Mouse (Mus musculus): ENCODE measurements around the gene Hook2. TPM values are rescaled to one million over a fixed set of nuclear protein-coding genes. Genes with fewer than 3 reads are reported as not detected.

Hook2 gene
- polyA plus RNA-seq, 1 experiment from 2014 or later = 5.0 TPM

DNA sequence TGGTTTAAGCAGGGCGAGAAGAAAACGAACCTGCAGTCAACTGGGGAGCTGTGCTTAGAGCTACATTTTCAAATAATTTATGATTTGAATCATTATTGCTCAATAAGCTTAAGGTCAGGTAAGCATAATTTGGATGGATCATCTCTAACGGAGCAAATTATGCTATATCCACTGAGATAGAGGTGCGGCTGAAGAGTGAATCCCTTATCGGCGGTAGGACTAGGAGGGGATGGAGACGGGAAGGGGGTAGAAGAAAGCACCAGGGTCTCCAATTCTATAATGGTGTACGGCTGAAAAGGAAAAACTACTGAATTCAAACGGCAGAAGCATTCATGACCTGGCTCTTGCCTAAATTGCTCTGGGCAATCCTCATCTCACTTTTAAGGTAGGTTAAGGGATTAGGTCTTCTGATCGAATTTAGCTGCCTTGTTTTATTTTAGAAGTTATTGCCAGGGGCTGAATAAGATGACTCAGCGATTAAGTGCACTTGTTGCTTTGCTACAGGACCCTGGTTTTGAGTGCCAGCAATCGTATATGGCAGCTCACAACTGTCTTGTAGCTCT is 44.8 kb downstream of the Hook2 start:
- peak overlapping the region; percentile 87 to 99 for H3K27ac ChIP-seq (replicated peaks in 1 of 2; ENCODE audit: control insufficient read depth in 1 of 2, insufficient read depth in 1 of 2, low read depth in 2 of 2, low read length in 2 of 2)
- no peak for ATAC-seq (ENCODE audit: insufficient number of reproducible peaks, insufficient read depth, low FRiP score, low read depth)
- H3K4me3 ChIP-seq (ENCODE audit: control insufficient read depth in 1 of 2, insufficient read depth in 1 of 2, low read depth in 1 of 2, low read length in 2 of 2) = peak overlapping the region; percentile 79 to 84
- peaks cover 0 to 22% of the 10 kb centered on the region in 2 experiments; a peak in 3 of 4 replicates for H3K4me1 ChIP-seq (ENCODE audit: control insufficient read depth in 2 of 2, insufficient read depth in 2 of 2, low read length in 2 of 2)
- 5% methylated on average over 12 of the region's 12 CpGs for WGBS
- no peaks in the 10 kb centered on the region for H3K27me3 ChIP-seq (ENCODE audit: control insufficient read depth, insufficient read depth, low read length)
- peak overlapping the region; percentile 92 for H3K9ac ChIP-seq (ENCODE audit: low read length)
- H3K4me2 ChIP-seq (ENCODE audit: low read length) = peak overlapping the region; percentile 82
- peaks cover 43% of the 10 kb centered on the region for H3K36me3 ChIP-seq (ENCODE audit: control insufficient read depth, insufficient read depth, low read length)
- no peaks in the 10 kb centered on the region for H3K9me3 ChIP-seq (ENCODE audit: control insufficient read depth, low read length)

- no peak for ATAC-seq (ENCODE audit: insufficient number of reproducible peaks, insufficient read depth, low FRiP score, low read depth)
- peak overlapping the region; percentile 87 to 99 for H3K27ac ChIP-seq (replicated peaks in 1 of 2; ENCODE audit: control insufficient read depth in 1 of 2, insufficient read depth in 1 of 2, low read depth in 2 of 2, low read length in 2 of 2)
- no peaks in the 10 kb centered on the region for H3K9me3 ChIP-seq (ENCODE audit: control insufficient read depth, low read length)
- H3K36me3 ChIP-seq (ENCODE audit: control insufficient read depth, insufficient read depth, low read length) = peaks cover 43% of the 10 kb centered on the region
- H3K27me3 ChIP-seq (ENCODE audit: control insufficient read depth, insufficient read depth, low read length) = no peaks in the 10 kb centered on the region
- under 1% methylated on average over 15 of the region's 15 CpGs for WGBS
- peak overlapping the region; percentile 79 to 84 for H3K4me3 ChIP-seq (ENCODE audit: control insufficient read depth in 1 of 2, insufficient read depth in 1 of 2, low read depth in 1 of 2, low read length in 2 of 2)
- H3K9ac ChIP-seq (ENCODE audit: low read length) = peak overlapping the region; percentile 92
- H3K4me1 ChIP-seq (ENCODE audit: control insufficient read depth in 2 of 2, insufficient read depth in 2 of 2, low read length in 2 of 2) = peaks cover 0 to 22% of the 10 kb centered on the region in 2 experiments; a peak in 3 of 4 replicates
- peak overlapping the region; percentile 82 for H3K4me2 ChIP-seq (ENCODE audit: low read length)
Observed at GRCm38 (mm10) chr8:85035728-85036310, 45.4 kb downstream of the Hook2 start.

- Histone ChIP-seq H3K27me3 (ENCODE audit: control insufficient read depth, insufficient read depth, low read length) (no peaks in the 10 kb centered on the region), H3K4me3 (ENCODE audit: control insufficient read depth in 1 of 2, insufficient read depth in 1 of 2, low read depth in 1 of 2, low read length in 2 of 2) (peak overlapping the region; percentile 79 to 84), H3K27ac (replicated peaks in 1 of 2; ENCODE audit: control insufficient read depth in 1 of 2, insufficient read depth in 1 of 2, low read depth in 2 of 2, low read length in 2 of 2) (peak overlapping the region; percentile 87 to 99), H3K4me2 (ENCODE audit: low read length) (peak overlapping the region; percentile 82), H3K9me3 (ENCODE audit: control insufficient read depth, low read length) (no peaks in the 10 kb centered on the region), H3K9ac (ENCODE audit: low read length) (peak overlapping the region; percentile 92), H3K4me1 (ENCODE audit: control insufficient read depth in 2 of 2, insufficient read depth in 2 of 2, low read length in 2 of 2) (peaks cover 0 to 22% of the 10 kb centered on the region in 2 experiments; a peak in 3 of 4 replicates), H3K36me3 (ENCODE audit: control insufficient read depth, insufficient read depth, low read length) (peaks cover 44% of the 10 kb centered on the region)
- ATAC-seq (ENCODE audit: insufficient number of reproducible peaks, insufficient read depth, low FRiP score, low read depth) = peak; percentile 38
- under 1% methylated on average over 9 of the region's 9 CpGs for WGBS
Observed at GRCm38 (mm10) chr8:85036381-85036717, 45.9 kb downstream of the Hook2 start.

GRCm38 (mm10) chr8:85036718-85037365 is 46.4 kb downstream of the Hook2 start, which contains the start of gene Tnpo2:
TSS of gene Tnpo2 (plus strand) at chr8:85036915.
- Histone ChIP-seq H3K9ac (ENCODE audit: low read length) (peak within 1 kb of the TSS; percentile 92), H3K4me2 (ENCODE audit: low read length) (peak within 1 kb of the TSS; percentile 96), H3K9me3 (ENCODE audit: control insufficient read depth, low read length) (no peaks in the 10 kb centered on the region), H3K27me3 (ENCODE audit: control insufficient read depth, insufficient read depth, low read length) (no peaks in the 10 kb centered on the region), H3K36me3 (ENCODE audit: control insufficient read depth, insufficient read depth, low read length) (peaks cover 44% of the 10 kb centered on the region), H3K4me3 (ENCODE audit: control insufficient read depth in 1 of 2, insufficient read depth in 1 of 2, low read depth in 1 of 2, low read length in 2 of 2) (peak within 1 kb of the TSS; percentile 84 to 96), H3K27ac (replicated peaks in 1 of 2; ENCODE audit: control insufficient read depth in 1 of 2, insufficient read depth in 1 of 2, low read depth in 2 of 2, low read length in 2 of 2) (peak within 1 kb of the TSS; percentile 99), H3K4me1 (ENCODE audit: control insufficient read depth in 2 of 2, insufficient read depth in 2 of 2, low read length in 2 of 2) (peaks cover 0 to 22% of the 10 kb centered on the region in 2 experiments; a peak in 3 of 4 replicates)
- ATAC-seq (ENCODE audit: insufficient number of reproducible peaks, insufficient read depth, low FRiP score, low read depth) = peak; percentile 92
- under 1% methylated on average over 59 of the region's 59 CpGs for WGBS

DNA sequence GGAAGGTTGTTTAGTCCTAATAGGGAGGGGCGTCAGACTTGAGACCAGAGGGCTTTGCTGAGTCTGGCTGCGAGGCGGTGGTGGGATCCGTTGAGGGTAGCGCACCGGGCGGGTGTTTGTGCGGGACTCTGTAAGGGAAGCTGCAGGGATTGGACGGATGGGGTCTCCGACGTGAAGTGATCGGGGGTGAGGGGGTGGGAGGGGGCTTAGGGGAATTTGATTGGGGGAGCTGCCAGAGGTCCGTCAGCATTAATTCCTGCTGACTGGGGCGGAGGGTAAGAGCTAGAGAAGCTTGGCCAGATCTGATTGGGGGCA is 46.9 kb downstream of the Hook2 start:
- Histone ChIP-seq H3K9me3 (ENCODE audit: control insufficient read depth, low read length) (no peaks in the 10 kb centered on the region), H3K27me3 (ENCODE audit: control insufficient read depth, insufficient read depth, low read length) (no peaks in the 10 kb centered on the region), H3K36me3 (ENCODE audit: control insufficient read depth, insufficient read depth, low read length) (peaks cover 44% of the 10 kb centered on the region), H3K4me3 (ENCODE audit: control insufficient read depth in 1 of 2, insufficient read depth in 1 of 2, low read depth in 1 of 2, low read length in 2 of 2) (peak overlapping the region; percentile 84 to 96), H3K27ac (replicated peaks in 1 of 2; ENCODE audit: control insufficient read depth in 1 of 2, insufficient read depth in 1 of 2, low read depth in 2 of 2, low read length in 2 of 2) (peak overlapping the region; percentile 99), H3K4me1 (ENCODE audit: control insufficient read depth in 2 of 2, insufficient read depth in 2 of 2, low read length in 2 of 2) (peaks cover 0 to 22% of the 10 kb centered on the region in 2 experiments; a peak in 3 of 4 replicates), H3K4me2 (ENCODE audit: low read length) (peak overlapping the region; percentile 96), H3K9ac (ENCODE audit: low read length) (peak overlapping the region; percentile 92)
- peak; percentile 11 for ATAC-seq (ENCODE audit: insufficient number of reproducible peaks, insufficient read depth, low FRiP score, low read depth)
- WGBS = under 1% methylated on average over 14 of the region's 14 CpGs

GRCm38 (mm10) chr8:85037681-85038531 is 47.5 kb downstream of the Hook2 start:
- Histone ChIP-seq H3K9ac (ENCODE audit: low read length) (peak overlapping the region; percentile 92), H3K4me2 (ENCODE audit: low read length) (peak overlapping the region; percentile 96), H3K4me1 (ENCODE audit: control insufficient read depth in 2 of 2, insufficient read depth in 2 of 2, low read length in 2 of 2) (peaks cover 0 to 22% of the 10 kb centered on the region in 2 experiments; a peak in 3 of 4 replicates), H3K36me3 (ENCODE audit: control insufficient read depth, insufficient read depth, low read length) (peaks cover 43% of the 10 kb centered on the region), H3K27ac (replicated peaks in 1 of 2; ENCODE audit: control insufficient read depth in 1 of 2, insufficient read depth in 1 of 2, low read depth in 2 of 2, low read length in 2 of 2) (peak overlapping the region; percentile 99), H3K4me3 (ENCODE audit: control insufficient read depth in 1 of 2, insufficient read depth in 1 of 2, low read depth in 1 of 2, low read length in 2 of 2) (peak overlapping the region; percentile 84 to 96), H3K27me3 (ENCODE audit: control insufficient read depth, insufficient read depth, low read length) (no peaks in the 10 kb centered on the region), H3K9me3 (ENCODE audit: control insufficient read depth, low read length) (no peaks in the 10 kb centered on the region)
- under 1% methylated on average over 56 of the region's 57 CpGs for WGBS
- ATAC-seq (ENCODE audit: insufficient number of reproducible peaks, insufficient read depth, low FRiP score, low read depth) = 0 out of 2 replicates have a peak, but pooled peaks have one; percentile 19

GRCm38 (mm10) chr8:85043619-85044018 is 53.2 kb downstream of the Hook2 start:
- 93% methylated on average over 6 of the region's 6 CpGs for WGBS
- no peak overlapping the region for H3K4me2 ChIP-seq (ENCODE audit: low read length)
- no peak for ATAC-seq (ENCODE audit: insufficient number of reproducible peaks, insufficient read depth, low FRiP score, low read depth)
- H3K9me3 ChIP-seq (ENCODE audit: control insufficient read depth, low read length) = no peaks in the 10 kb centered on the region
- peaks cover 0 to 7% of the 10 kb centered on the region in 2 experiments; a peak in 2 of 4 replicates for H3K4me1 ChIP-seq (ENCODE audit: control insufficient read depth in 2 of 2, insufficient read depth in 2 of 2, low read length in 2 of 2)
- H3K36me3 ChIP-seq (ENCODE audit: control insufficient read depth, insufficient read depth, low read length) = peaks cover 88% of the 10 kb centered on the region
- H3K9ac ChIP-seq (ENCODE audit: low read length) = no peak overlapping the region
- no peaks in the 10 kb centered on the region for H3K27me3 ChIP-seq (ENCODE audit: control insufficient read depth, insufficient read depth, low read length)
- H3K4me3 ChIP-seq (ENCODE audit: control insufficient read depth in 1 of 2, insufficient read depth in 1 of 2, low read depth in 1 of 2, low read length in 2 of 2) = no peak overlapping the region
- no peak overlapping the region for H3K27ac ChIP-seq (replicated peaks in 1 of 2; ENCODE audit: control insufficient read depth in 1 of 2, insufficient read depth in 1 of 2, low read depth in 2 of 2, low read length in 2 of 2)

Data from heart, embryonic 14.5 days (tissue).